Mouse (Mus musculus) macrophage (primary cell): ENCODE data around the gene Prss34. TPM values are rescaled to one million over a fixed set of nuclear protein-coding genes. Genes with fewer than 3 reads are reported as not detected.

Experiments used
- H3K27ac ChIP-seq: fragments of 350-480 bp; formaldehyde crosslinking; 2 replicates; pipeline ENCODE4 v1.9.0; 2021
- H3K36me3 ChIP-seq: fragments of 350-480 bp; formaldehyde crosslinking; 2 replicates; pipeline ENCODE4 v1.9.0; 2021; ENCODE audit errors: inconsistent target
- H3K4me3 ChIP-seq: fragments of 350-480 bp; formaldehyde crosslinking; 2 replicates; pipeline ENCODE4 v1.9.0; 2021; ENCODE audit errors: inconsistent target
- H3K79me2 ChIP-seq: fragments of 350-480 bp; formaldehyde crosslinking; 2 replicates; pipeline ENCODE4 v1.9.0; 2021; ENCODE audit errors: inconsistent target
- WGBS: methylation state at CpG from one replicate; pipeline ENCODE4 v1.1.7; 2026; ENCODE audit warnings: inconsistent platforms; ENCODE audit not compliant: missing documents; 5-methylcytosine and 5-hydroxymethylcytosine counted together
- polyA plus RNA-seq: library from polyadenylated mRNA; stranded (reverse); fragments of 250-400 nt; gene quantifications from 3 replicates; pipeline ENCODE4 v1.2.4, GENCODE M21; 2018; ENCODE audit warnings: inconsistent platforms
- total RNA-seq, 78 experiments: library from RNA; depleted of rRNA; stranded (reverse); fragments of 250-400 nt; gene quantifications; 1 replicate in 9 of 78; 2 replicates in 24 of 78; 3 replicates in 43 of 78; 4 replicates in 2 of 78; pipeline ENCODE4 v1.2.4; 2018; ENCODE audit warnings: inconsistent platforms in 56 of 78

The Prss34 gene
- not detected for total RNA-seq (2018; cell fraction: chromatin; rRNA removed)
- under 1 TPM in 16 of 26 experiments, not detected in 10; 0.13 to 0.73 (median 0.29) TPM for total RNA-seq (2018; cell fraction: cytosol; rRNA removed)
- 1 to 10 TPM in 2 of 26 experiments, under 1 TPM in 4, not detected in 20; 0.44 to 1.1 (median 0.77) TPM for total RNA-seq (2018; cell fraction: nucleus; rRNA removed)
- polyA plus RNA-seq = 0.36 to 0.90 TPM in 2 of 3 replicates, not detected in the other

DNA sequence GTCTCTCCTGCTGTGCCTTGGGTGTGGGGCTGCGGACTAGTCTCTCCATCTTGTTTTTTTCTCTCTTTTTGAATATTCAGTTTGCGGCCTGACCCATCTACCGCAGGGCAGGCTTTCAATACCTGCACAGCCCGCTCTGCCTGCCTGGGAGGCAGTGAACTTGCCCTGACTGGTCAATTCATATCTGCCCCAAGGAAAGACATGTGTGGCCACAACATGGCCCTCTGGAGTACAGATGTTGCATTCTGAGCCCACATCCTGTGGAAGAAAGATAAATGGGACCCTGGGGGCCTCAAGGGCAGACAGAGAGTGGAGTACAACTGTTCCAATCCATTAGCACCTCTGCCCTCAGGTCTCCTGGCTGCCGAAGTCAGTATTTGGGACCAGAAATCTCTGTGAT lies at the start of gene Prss34:
Gene Prss34, plus strand, starts transcription at position 301 of the 400 bp plus-strand sequence.
- H3K36me3 ChIP-seq = no peaks in the 10 kb centered on the region
- H3K79me2 ChIP-seq = no peaks in the 10 kb centered on the region
- 90% methylated on average over 5 of the region's 5 CpGs for WGBS
- H3K27ac ChIP-seq = no peak within 1 kb of the TSS
- H3K4me3 ChIP-seq = no peak within 1 kb of the TSS

GRCm38 (mm10) chr17:25250181-25250835 lies 47.9 kb upstream of the Prss34 start:
- no peaks in the 10 kb centered on the region for H3K36me3 ChIP-seq
- 89% methylated on average over 7 of the region's 8 CpGs for WGBS
- H3K27ac ChIP-seq = no peak overlapping the region
- no peaks in the 10 kb centered on the region for H3K79me2 ChIP-seq
- no peak overlapping the region for H3K4me3 ChIP-seq

DNA sequence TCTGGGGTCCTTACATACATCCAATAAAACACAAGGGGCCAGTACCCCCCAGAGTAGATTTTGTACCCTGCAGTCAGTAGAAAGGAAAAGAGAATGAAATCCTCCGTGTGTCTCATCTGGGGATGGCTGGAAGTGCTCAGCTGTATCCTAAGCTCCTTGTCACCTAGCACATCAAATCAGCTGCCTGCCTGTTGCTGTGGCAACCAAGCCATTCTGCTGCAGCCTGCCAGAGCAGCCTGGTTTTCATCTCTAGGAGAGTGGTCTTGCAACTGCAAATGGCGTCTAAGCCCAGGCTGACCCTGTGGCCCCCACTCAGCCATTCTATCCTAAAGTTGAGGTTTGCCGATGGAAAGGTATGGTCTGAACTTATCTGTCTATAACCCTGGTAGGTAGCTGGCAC lies 45.6 kb upstream of the Prss34 start:
- H3K36me3 ChIP-seq = no peaks in the 10 kb centered on the region
- H3K4me3 ChIP-seq = no peak overlapping the region
- H3K79me2 ChIP-seq = no peaks in the 10 kb centered on the region
- WGBS = 87% methylated on average over 3 of the region's 3 CpGs
- H3K27ac ChIP-seq = no peak overlapping the region

DNA sequence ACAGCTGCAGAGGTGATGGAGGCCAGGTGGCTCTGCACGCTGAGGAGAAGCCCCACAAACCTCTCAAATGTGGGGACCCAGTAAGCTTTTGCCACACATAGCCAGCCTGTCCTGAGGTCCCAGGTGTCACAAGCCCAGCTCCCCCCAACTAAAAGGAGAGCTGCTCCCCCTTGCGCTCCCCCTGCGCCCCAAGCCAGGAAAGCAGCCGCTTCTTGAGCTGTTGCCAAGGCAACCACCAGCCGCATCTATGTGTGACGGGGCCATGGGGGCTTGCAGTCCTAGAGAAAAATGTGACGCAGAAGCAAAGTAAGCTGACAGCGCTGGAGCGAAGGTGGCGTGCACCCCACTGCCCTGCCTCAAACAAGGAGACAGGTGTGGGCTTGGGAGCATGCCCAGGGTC lies 44.4 kb upstream of the Prss34 start:
- WGBS = 51% methylated on average over 10 of the region's 10 CpGs
- no peaks in the 10 kb centered on the region for H3K36me3 ChIP-seq
- no peaks in the 10 kb centered on the region for H3K79me2 ChIP-seq
- H3K4me3 ChIP-seq = no peak overlapping the region
- H3K27ac ChIP-seq = no peak overlapping the region

GRCm38 (mm10) chr17:25255110-25255509 lies 43.1 kb upstream of the Prss34 start:
- Histone ChIP-seq H3K79me2 (no peaks in the 10 kb centered on the region), H3K4me3 (no peak overlapping the region)
- 35% methylated on average over 2 of the region's 2 CpGs for WGBS

GRCm38 (mm10) chr17:25256140-25256754 lies 41.9 kb upstream of the Prss34 start, which contains the start of gene Baiap3:
Baiap3 (minus strand) TSS chr17:25256364.
- Histone ChIP-seq H3K36me3 (no peaks in the 10 kb centered on the region), H3K27ac (no peak within 1 kb of the TSS), H3K79me2 (no peaks in the 10 kb centered on the region), H3K4me3 (no peak within 1 kb of the TSS)
- WGBS = 8% methylated on average over 25 of the region's 35 CpGs

More at GRCm38 (mm10) chr17:25255110-25255509, 43.1 kb upstream of the Prss34 start:
- no peaks in the 10 kb centered on the region for H3K36me3 ChIP-seq
- no peak overlapping the region for H3K27ac ChIP-seq

GRCm38 (mm10) chr17:25257804-25258261 lies 40.4 kb upstream of the Prss34 start:
- Histone ChIP-seq H3K36me3 (peaks cover 6% of the 10 kb centered on the region), H3K4me3 (no peak overlapping the region), H3K27ac (no peak overlapping the region), H3K79me2 (no peaks in the 10 kb centered on the region)
- WGBS = 49% methylated on average over 5 of the region's 6 CpGs

DNA sequence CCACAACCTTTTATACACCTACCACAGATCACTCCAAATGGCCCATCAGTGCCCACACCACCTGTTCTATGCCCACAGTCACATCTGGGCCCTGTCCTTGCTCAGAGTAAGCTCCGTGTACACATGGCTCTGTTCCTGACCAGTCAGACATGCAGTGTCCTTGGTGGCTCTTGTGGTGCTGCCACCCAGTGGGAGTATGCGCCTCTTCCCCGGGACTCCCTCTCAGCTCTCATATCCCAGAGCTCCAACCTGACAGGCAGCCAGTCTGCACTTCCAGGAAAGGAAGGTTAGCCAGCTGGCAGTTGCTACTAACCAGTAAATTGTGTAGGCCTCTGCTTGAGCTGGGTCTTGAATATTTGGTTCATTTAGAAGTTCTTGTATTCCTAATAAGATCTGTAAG lies 33.7 kb upstream of the Prss34 start:
- Histone ChIP-seq H3K4me3 (no peak overlapping the region), H3K79me2 (peaks cover 38% of the 10 kb centered on the region), H3K36me3 (peaks cover 72% of the 10 kb centered on the region), H3K27ac (no peak overlapping the region)
- WGBS = 81% methylated on average over 3 of the region's 3 CpGs

- 0 out of 2 replicates have a peak overlapping the region, but pooled peaks have one; percentile 97 for H3K4me3 ChIP-seq
- H3K27ac ChIP-seq = peak overlapping the region; percentile 76
- H3K79me2 ChIP-seq = peaks cover 72% of the 10 kb centered on the region
- 86% methylated on average over 2 of the region's 2 CpGs for WGBS
- peaks cover 41% of the 10 kb centered on the region for H3K36me3 ChIP-seq
These were observed 27.3 kb upstream of the Prss34 start for GRCm38 (mm10) chr17:25270795-25271335.

GRCm38 (mm10) chr17:25272326-25272725 lies 25.9 kb upstream of the Prss34 start:
- Histone ChIP-seq H3K4me3 (peak overlapping the region; percentile 97), H3K27ac (peak overlapping the region; percentile 76), H3K36me3 (peaks cover 27% of the 10 kb centered on the region), H3K79me2 (peaks cover 57% of the 10 kb centered on the region)
- WGBS = 0% methylated on average over 10 of the region's 10 CpGs

DNA sequence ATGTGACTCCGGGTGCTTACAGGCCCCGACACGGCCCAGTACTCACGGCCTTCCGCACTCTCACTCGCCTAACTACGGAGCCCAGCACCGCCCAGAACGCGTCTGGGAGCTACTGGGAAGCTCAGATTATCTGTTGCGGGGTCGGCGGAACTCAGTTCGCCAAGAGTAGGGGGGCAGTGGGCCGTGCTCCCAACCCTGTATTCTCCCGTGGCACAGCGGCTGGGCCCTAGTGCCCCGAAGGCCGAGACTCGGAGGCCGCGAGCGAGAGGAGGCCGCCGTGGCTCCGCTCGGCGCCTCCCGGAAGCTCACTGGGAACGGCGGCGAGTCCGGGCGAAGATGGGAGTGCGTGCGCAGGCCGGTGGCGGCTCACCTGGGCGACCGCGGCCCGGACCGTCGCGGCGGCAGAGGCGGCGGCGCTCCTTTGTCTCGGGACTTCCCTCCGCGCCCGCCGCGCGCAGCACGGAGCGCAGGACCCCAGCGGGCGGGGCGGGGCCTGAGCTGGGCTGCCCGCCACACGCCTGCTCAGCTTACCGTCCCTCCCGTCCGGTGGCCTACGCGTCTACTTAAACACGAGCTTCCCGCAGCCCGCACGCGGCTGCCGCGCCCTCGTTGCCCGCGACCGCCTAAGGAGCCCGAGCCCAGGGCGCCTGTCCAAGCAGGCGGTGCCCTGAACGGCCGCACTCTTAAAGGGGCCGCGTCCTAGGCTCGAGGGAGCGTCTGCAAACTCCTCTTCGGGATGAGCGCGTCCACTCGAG lies 25.1 kb upstream of the Prss34 start:
- under 1% methylated on average over 92 of the region's 92 CpGs for WGBS
- Histone ChIP-seq H3K4me3 (peak overlapping the region; percentile 97), H3K27ac (peak overlapping the region; percentile 94), H3K79me2 (peaks cover 49% of the 10 kb centered on the region), H3K36me3 (peaks cover 19% of the 10 kb centered on the region)

DNA sequence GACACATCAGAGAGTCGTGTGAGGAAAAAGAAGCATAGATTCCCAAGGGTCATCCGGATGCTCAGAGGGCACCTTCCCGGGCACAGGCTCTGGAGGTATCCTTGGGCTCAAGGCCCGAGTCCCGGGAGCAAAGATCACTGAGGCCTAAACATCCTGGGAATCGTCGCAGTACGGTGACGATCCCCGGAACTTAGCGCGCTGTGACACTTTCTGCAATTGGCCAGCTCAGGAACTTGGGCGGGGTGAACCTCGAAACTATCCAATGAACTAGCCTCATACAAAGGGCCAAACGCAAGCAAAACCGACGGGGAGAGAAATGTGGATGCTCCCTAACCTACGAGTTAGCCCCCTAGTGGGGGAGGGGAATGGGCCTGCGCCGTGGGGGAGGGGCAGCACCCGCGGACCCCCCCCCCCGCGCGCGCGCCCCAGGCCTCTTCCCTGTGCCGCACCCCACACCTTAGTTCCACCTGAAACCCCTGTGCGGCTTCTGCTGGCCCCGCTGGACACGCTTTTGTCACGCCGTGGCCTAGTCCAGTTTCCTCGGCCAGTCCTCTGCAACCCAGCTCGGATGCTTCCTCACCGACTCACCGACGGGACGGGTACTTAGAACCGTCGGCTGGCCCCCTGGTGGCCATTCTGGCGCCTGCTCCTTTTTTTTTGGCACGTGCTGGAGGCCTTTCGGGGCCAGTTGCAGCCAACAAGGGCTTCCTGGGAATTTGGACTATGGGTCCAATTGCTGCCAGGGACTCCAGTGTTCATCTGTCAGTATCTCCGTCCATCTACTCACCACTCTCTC lies 24.3 kb upstream of the Prss34 start:
- H3K36me3 ChIP-seq = peaks cover 11% of the 10 kb centered on the region; the same call in 1 of the 2 replicates
- WGBS = 2% methylated on average over 34 of the region's 45 CpGs

GRCm38 (mm10) chr17:25274571-25275346 lies 23.4 kb upstream of the Prss34 start, which contains the start of gene Ube2i:
Ube2i (minus strand) TSS chr17:25274622.
- Histone ChIP-seq H3K27ac (peak within 1 kb of the TSS; percentile 94), H3K36me3 (0 out of 2 replicates have a peak, but pooled peaks cover 3% of the 10 kb centered on the region), H3K79me2 (peaks cover 33% of the 10 kb centered on the region), H3K4me3 (peak within 1 kb of the TSS; percentile 40)
- WGBS = 87% methylated on average over 9 of the region's 9 CpGs

More for the DNA sequence above, 24.3 kb upstream of the Prss34 start:
- H3K79me2 ChIP-seq = peaks cover 41% of the 10 kb centered on the region
- H3K27ac ChIP-seq = peak overlapping the region; percentile 94
- peak overlapping the region; percentile 40 for H3K4me3 ChIP-seq
